Mouse (Mus musculus): ENCODE measurements around the gene Lingo3. TPM values are rescaled to one million over a fixed set of nuclear protein-coding genes. Genes with fewer than 3 reads are reported as not detected.

Lingo3 gene
- total and polyA plus RNA-seq, 2 experiments from 2014 or later, result 28.0 to 70.3 TPM

GRCm38 (mm10) chr10:80798150-80799006, 45.5 kb downstream of the Lingo3 start, which contains the start of the genes Sf3a2 and Plekhj1:
Gene Sf3a2 (plus strand): TSS chr10:80798198.
Gene Plekhj1 (minus strand): TSS chr10:80798626.
- ATAC-seq, result peak; percentile 92
- peak within 1 kb of the TSS; percentile 97 for H3K4me2 ChIP-seq (ENCODE audit: low read depth, low read length)
- no peaks in the 10 kb centered on the region for H3K9me3 ChIP-seq (ENCODE audit: low read length)
- under 1% methylated on average over 93 of the region's 104 CpGs for WGBS
- H3K9ac ChIP-seq (replicated peaks; ENCODE audit: low read length), result peak within 1 kb of the TSS; percentile 96
- TF ChIP-seq CTCF (IDR thresholded peaks at IDR 0.05; ENCODE audit: low read depth), result no peak
- H3K36me3 ChIP-seq (ENCODE audit: insufficient read depth, low read length), result peaks cover 36% of the 10 kb centered on the region
- H3K27me3 ChIP-seq (ENCODE audit: insufficient read depth, low read length), result no peaks in the 10 kb centered on the region
- DNase-seq (ENCODE audit: low spot score), result peak; percentile 99
- peaks cover 13% of the 10 kb centered on the region for H3K4me1 ChIP-seq (ENCODE audit: insufficient read depth, low read length)
- peak within 1 kb of the TSS; percentile 97 for H3K27ac ChIP-seq
- peak within 1 kb of the TSS; percentile 87 for H3K4me3 ChIP-seq (ENCODE audit: low read length)

- H3K36me3 ChIP-seq (ENCODE audit: insufficient read depth, low read length), result peaks cover 29% of the 10 kb centered on the region
- peak overlapping the region; percentile 97 for H3K27ac ChIP-seq
- H3K9me3 ChIP-seq (ENCODE audit: low read length), result no peaks in the 10 kb centered on the region
- no peaks in the 10 kb centered on the region for H3K27me3 ChIP-seq (ENCODE audit: insufficient read depth, low read length)
- ATAC-seq (peak; percentile 83), DNase-seq (ENCODE audit: low spot score) (peak; percentile 85)
- H3K9ac ChIP-seq (replicated peaks; ENCODE audit: low read length), result peak overlapping the region; percentile 96
- peaks cover 13% of the 10 kb centered on the region for H3K4me1 ChIP-seq (ENCODE audit: insufficient read depth, low read length)
- 0 out of 2 replicates have a peak, but pooled peaks have one; percentile 2 for TF ChIP-seq CTCF (IDR thresholded peaks at IDR 0.05; ENCODE audit: low read depth)
- H3K4me2 ChIP-seq (ENCODE audit: low read depth, low read length), result peak overlapping the region; percentile 97
- H3K4me3 ChIP-seq (ENCODE audit: low read length), result peak overlapping the region; percentile 87
- 3% methylated on average over 56 of the region's 59 CpGs for WGBS
Measured at GRCm38 (mm10) chr10:80797186-80798149, 46.4 kb downstream of the Lingo3 start.

- H3K9me3 ChIP-seq (ENCODE audit: low read length), result no peaks in the 10 kb centered on the region
- TF ChIP-seq CTCF (IDR thresholded peaks at IDR 0.05; ENCODE audit: low read depth), result no peak
- DNase-seq (ENCODE audit: low spot score), result no peak
- H3K27ac ChIP-seq, result no peak overlapping the region
- no peaks in the 10 kb centered on the region for H3K27me3 ChIP-seq (ENCODE audit: insufficient read depth, low read length)
- no peak for ATAC-seq
- peak overlapping the region; percentile 96; the same call in 1 of the 2 replicates for H3K9ac ChIP-seq (replicated peaks; ENCODE audit: low read length)
- 73% methylated on average over 9 of the region's 9 CpGs for WGBS
- peaks cover 26% of the 10 kb centered on the region for H3K36me3 ChIP-seq (ENCODE audit: insufficient read depth, low read length)
- H3K4me3 ChIP-seq (ENCODE audit: low read length), result no peak overlapping the region
- H3K4me1 ChIP-seq (ENCODE audit: insufficient read depth, low read length), result peaks cover 13% of the 10 kb centered on the region
- H3K4me2 ChIP-seq (ENCODE audit: low read depth, low read length), result peak overlapping the region; percentile 97
Measured at GRCm38 (mm10) chr10:80796307-80796848, 47.5 kb downstream of the Lingo3 start.

GRCm38 (mm10) chr10:80794750-80795149, 49.1 kb downstream of the Lingo3 start:
- H3K4me2 ChIP-seq (ENCODE audit: low read depth, low read length), result no peak overlapping the region
- DNase-seq (ENCODE audit: low spot score) (no peak), ATAC-seq (no peak)
- no peak overlapping the region for H3K4me3 ChIP-seq (ENCODE audit: low read length)
- no peak overlapping the region; the same call in 1 of the 2 replicates for H3K9ac ChIP-seq (replicated peaks; ENCODE audit: low read length)
- 84% methylated on average over 8 of the region's 8 CpGs for WGBS
- no peaks in the 10 kb centered on the region for H3K9me3 ChIP-seq (ENCODE audit: low read length)
- no peaks in the 10 kb centered on the region for H3K27me3 ChIP-seq (ENCODE audit: insufficient read depth, low read length)
- TF ChIP-seq CTCF (IDR thresholded peaks at IDR 0.05; ENCODE audit: low read depth), result no peak
- H3K27ac ChIP-seq, result no peak overlapping the region
- peaks cover 11% of the 10 kb centered on the region for H3K4me1 ChIP-seq (ENCODE audit: insufficient read depth, low read length)
- H3K36me3 ChIP-seq (ENCODE audit: insufficient read depth, low read length), result peaks cover 36% of the 10 kb centered on the region

- Histone ChIP-seq H3K4me1 (ENCODE audit: insufficient read depth, low read length) (peaks cover 6% of the 10 kb centered on the region), H3K36me3 (ENCODE audit: insufficient read depth, low read length) (peaks cover 43% of the 10 kb centered on the region), H3K9ac (replicated peaks; ENCODE audit: low read length) (no peak overlapping the region), H3K27ac (no peak overlapping the region), H3K4me3 (ENCODE audit: low read length) (no peak overlapping the region), H3K27me3 (ENCODE audit: insufficient read depth, low read length) (no peaks in the 10 kb centered on the region), H3K4me2 (ENCODE audit: low read depth, low read length) (no peak overlapping the region), H3K9me3 (ENCODE audit: low read length) (no peaks in the 10 kb centered on the region)
- DNase-seq (ENCODE audit: low spot score) (no peak), ATAC-seq (no peak)
- WGBS, result 84% methylated on average over 4 of the region's 4 CpGs
- no peak for TF ChIP-seq CTCF (IDR thresholded peaks at IDR 0.05; ENCODE audit: low read depth)
Measured at GRCm38 (mm10) chr10:80793803-80794202, 50.0 kb downstream of the Lingo3 start.

Data from hindbrain, postnatal 0 days (tissue).